Mouse (Mus musculus) kidney, postnatal 36 days (tissue): ENCODE data around the gene Sh3pxd2b.

Source experiments
- DNase-seq, 2 experiments: peaks; one replicate each; pipeline ENCODE4 v3.0.0; 2021 to 2022; ENCODE audit warnings: mixed read lengths in 2 of 2

Gene Sh3pxd2b

GRCm38 (mm10) chr11:32444266-32444665, 96.6 kb downstream of the Sh3pxd2b start:
- no peak for DNase-seq

DNA sequence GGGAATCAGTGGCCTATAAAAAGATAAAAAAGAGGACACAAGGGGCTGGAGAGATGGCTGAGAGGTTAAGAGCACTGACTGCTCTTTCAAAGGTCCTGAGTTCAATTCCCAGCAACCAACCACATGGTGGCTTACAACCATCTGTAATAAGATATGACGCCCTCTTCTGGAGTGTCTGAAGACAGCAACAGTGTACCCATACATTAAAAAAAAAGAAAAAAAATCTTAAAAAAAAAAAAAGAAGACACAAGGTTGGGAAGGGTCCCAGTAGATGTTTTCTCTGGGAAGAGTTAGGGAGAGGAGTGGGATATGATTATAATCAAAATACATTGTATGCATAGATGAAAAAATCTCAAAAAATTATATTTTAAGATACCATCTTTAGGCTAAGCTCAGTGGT, 97.5 kb downstream of the Sh3pxd2b start:
- no peak for DNase-seq

GRCm38 (mm10) chr11:32445637-32446226, 98.1 kb downstream of the Sh3pxd2b start:
- DNase-seq: no peak

- peak; percentile 50 to 63 for DNase-seq
These were observed 102.6 kb downstream of the Sh3pxd2b start for GRCm38 (mm10) chr11:32450216-32450615.

DNA sequence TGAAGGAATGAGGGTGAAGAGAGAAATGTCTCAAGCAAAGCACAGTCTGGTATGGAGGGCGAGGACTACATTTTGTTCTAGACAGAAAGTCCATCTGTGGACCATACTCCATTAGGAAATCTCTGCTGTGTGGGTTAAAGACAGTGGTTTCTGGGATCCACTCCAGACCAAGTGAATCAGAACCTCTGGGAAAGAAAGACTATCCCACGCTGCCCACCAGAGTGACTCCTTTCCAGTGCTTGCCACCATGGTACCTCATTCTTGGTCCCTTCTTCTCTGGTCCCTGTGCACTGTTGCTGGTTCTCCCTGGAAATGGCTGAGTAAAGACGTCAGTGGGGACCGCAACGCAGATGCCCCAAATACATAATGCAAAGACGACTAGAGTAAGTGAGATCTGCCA, 103.7 kb downstream of the Sh3pxd2b start:
- DNase-seq: no peak

DNA sequence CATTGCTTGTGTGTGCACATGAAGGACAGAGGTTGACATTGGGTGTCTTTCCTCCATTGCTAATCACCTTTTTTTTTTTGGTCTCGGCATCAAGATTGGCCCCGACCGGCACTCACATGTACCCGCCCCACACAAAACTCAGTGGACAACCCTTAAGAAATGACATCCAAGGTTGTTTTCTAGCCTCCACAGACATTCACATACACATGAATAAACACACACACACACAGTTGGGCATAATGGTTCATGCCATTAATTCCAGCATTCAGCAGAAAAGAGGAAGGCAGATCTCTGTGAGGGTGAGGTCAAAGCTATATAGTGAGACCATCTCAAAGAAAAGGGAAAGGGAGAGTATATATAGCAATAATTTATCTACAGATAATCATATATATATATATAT, 105.1 kb downstream of the Sh3pxd2b start:
- DNase-seq: no peak

DNA sequence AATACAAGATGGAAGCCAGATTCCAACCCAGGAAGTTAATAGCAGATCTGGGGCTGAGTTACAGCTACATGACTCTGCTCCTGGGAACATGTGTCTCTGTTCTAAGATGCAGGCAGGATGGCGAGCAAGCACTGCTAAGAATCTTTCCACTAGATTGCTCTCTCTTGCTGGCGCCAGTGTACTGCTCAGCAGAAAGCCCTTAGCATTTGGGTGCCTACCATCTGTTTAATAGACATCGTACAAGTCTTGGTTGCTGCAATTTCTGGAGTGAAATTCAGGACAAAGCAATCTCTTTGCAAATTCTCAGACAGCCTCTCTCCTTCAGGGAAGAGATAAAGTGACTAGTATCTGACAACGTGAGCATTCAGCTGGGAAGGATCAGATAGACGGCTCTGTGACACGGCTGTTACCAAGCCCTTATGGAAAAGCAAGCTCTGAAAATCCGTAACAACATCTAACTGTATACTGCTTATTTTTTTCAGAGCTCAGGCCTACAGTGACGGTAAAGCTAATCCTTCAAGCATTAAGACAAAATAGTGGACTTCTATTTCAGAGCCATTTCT, 105.8 kb downstream of the Sh3pxd2b start:
- DNase-seq: no peak

DNA sequence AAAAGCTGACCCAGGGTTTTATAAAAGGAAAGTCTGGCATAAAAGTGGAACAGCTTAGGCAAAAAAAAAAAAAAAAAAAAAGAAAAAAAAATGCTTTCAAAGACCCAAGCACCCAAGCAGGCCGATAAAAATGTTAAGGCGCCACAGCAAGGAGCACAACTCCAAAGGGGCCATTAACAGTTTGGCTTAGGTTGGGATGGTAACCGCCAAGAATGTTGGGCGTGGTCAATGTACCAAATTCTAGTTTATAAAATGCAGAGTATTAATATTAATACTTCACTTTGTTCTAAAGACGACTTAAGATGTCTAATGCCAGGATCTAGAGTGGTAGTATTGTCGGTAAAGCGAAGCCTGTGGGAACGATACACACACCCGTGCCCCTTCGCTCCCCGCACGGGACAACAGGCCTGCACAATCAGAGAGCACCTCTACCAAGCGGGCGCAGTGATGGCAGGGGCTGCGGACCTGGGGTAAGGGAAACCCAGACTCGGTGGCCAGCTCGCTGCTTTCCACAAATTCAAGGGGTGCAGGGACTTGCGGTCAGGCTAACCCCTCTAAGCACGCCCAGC, 106.7 kb downstream of the Sh3pxd2b start:
- DNase-seq: no peak

GRCm38 (mm10) chr11:32454800-32455506, 107.3 kb downstream of the Sh3pxd2b start, which contains the start of gene Ubtd2:
Gene Ubtd2 (plus strand): TSS chr11:32455370.
- peak; percentile 97 to 99 for DNase-seq

DNA sequence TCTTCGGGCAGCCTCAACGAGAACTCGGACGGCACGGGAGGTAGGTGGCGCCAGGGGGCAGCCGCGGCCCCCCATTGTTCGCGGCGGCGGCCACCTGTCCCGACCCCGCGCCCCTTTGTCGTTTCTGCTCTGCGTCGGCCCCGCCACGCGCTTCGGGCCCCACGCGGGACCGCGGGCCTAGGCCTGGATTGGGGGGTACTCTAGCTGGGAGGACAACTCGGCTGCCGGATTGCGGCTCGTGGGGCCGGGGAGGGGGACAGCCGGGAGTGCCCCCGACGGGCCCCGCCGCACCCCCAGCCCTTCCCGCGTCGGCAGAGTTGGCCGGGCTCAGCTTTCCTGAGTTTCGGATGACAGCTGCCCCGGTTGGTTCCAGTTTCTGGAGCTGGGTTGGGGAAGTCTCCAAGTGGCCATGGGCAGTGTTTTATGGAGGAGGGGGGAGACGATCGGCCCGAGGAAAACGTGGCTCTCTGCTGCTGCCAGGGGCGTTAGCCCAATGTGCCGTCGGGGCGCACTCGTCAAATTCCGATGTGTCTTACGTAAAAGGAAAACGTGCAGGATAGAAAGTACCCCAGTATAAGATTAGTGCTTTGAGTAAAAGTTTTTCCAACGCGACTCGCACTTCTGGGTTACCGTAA, 108.0 kb downstream of the Sh3pxd2b start:
- peak; percentile 12 to 42 for DNase-seq

- no peak for DNase-seq
These were observed 108.7 kb downstream of the Sh3pxd2b start for GRCm38 (mm10) chr11:32456356-32456755.

- DNase-seq: no peak
These were observed 116.7 kb downstream of the Sh3pxd2b start for GRCm38 (mm10) chr11:32464282-32464681.

GRCm38 (mm10) chr11:32471925-32472324, 124.3 kb downstream of the Sh3pxd2b start:
- no peak for DNase-seq

DNA sequence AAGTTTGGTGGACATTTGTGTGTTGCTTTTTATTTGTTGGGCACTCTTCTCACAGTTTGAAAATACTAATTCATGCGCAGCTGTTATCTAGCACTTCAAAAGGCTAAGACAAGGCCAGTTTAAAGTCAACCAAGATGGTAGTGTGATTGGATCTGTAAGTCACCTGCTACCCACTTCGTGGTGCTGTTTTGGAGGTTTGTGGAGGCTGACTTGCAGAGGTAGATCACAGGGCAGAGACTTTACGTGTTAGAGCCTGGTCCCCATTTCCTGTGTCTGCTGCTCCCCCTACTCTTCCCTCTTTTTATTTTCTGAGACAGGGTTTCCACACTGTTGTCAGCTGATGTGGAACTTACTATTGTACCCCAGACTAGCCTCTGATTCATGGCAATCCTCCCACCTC, 127.1 kb downstream of the Sh3pxd2b start:
- DNase-seq: no peak

GRCm38 (mm10) chr11:32475487-32476236, 128.0 kb downstream of the Sh3pxd2b start:
- no peak for DNase-seq
